Mouse (Mus musculus) heart, postnatal 0 days (tissue): ENCODE results near the gene Ranbp2.

Source experiments
- CTCF ChIP-seq: IDR thresholded peaks from 2 replicates; pipeline ENCODE4 v1.5.1; 2016; ENCODE audit warnings: antibody characterized with exemption, control low read depth, low read depth
- EP300 ChIP-seq: IDR thresholded peaks from 2 replicates; pipeline ENCODE4 v1.6.1; 2016; ENCODE audit warnings: antibody characterized with exemption, low read depth

- TF ChIP-seq CTCF (no peak), EP300 (no peak)
Observed at GRCm38 (mm10) chr10:58412852-58413251, 33.9 kb upstream of the Ranbp2 start.
